Mouse (Mus musculus): ENCODE measurements around the gene Cers2. TPM values are rescaled to one million over a fixed set of nuclear protein-coding genes. Genes with fewer than 3 reads are reported as not detected.
A peak's percentile ranks its signal among the peaks of the same experiment; 100 is the strongest.

The Cers2 gene
- polyA plus RNA-seq, 1 experiment from 2014 or later, result 209 TPM

DNA sequence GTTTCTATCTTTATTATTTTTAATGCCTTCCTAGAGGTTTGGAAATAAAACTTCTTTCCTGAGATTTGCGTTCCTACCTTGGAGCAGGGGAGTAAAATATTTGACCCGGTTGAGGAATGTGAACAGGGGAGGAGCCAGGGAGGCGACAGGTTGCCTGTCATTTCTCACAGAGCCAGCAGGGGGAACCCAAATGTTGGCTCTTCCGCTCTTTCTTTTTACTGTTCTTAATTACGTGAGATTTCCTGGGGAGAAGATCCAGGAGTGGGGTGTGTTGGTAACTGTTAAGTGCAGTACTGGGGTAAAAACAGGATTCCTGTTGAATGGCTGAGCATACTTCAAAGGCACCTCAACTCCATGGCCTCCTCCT is 18.5 kb upstream of the Cers2 start:
- ATAC-seq (ENCODE audit: low FRiP score, low TSS enrichment), result peak; percentile 41; the same call in 1 of the 2 replicates
- no peaks in the 10 kb centered on the region for H3K9me3 ChIP-seq (ENCODE audit: low read length)
- no peaks in the 10 kb centered on the region for H3K27me3 ChIP-seq (ENCODE audit: insufficient read depth, low read length)
- no peak overlapping the region for H3K4me3 ChIP-seq (ENCODE audit: low read length)
- peaks cover 29% of the 10 kb centered on the region for H3K36me3 ChIP-seq (ENCODE audit: insufficient read depth, low read length)
- peaks cover 11% of the 10 kb centered on the region for H3K4me1 ChIP-seq (ENCODE audit: insufficient read depth, low read length)
- WGBS, result 13% methylated on average over 5 of the region's 5 CpGs
- H3K9ac ChIP-seq (replicated peaks; ENCODE audit: low read length), result 0 out of 2 replicates have a peak overlapping the region, but pooled peaks have one; percentile 27
- H3K27ac ChIP-seq (ENCODE audit: low read length), result peak overlapping the region; percentile 35; the same call in 1 of the 2 replicates
- no peak overlapping the region for H3K4me2 ChIP-seq (replicated peaks; ENCODE audit: low read depth, low read length)

DNA sequence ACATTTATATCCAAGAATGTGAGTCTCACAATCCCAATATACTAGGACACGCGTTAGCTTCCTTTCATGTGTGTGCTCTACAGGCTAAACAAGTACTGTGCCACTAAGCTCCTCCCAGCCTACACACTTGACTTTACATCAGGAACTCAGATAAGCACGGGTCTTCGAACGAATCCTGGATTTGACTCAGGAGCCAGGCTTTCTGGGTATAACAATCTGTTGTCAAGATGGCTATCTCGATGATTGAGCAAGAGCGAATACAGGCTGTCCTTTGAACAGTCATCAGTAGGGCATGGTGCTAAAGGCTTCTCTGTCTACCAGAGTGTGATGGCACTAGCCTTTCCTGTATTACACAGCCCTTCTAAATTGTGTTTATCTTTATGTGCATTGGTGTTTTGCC is 16.6 kb upstream of the Cers2 start:
- 82% methylated on average over 7 of the region's 7 CpGs for WGBS
- no peak for ATAC-seq (ENCODE audit: low FRiP score, low TSS enrichment)
- Histone ChIP-seq H3K9me3 (ENCODE audit: low read length) (no peaks in the 10 kb centered on the region), H3K36me3 (ENCODE audit: insufficient read depth, low read length) (peaks cover 25% of the 10 kb centered on the region), H3K4me3 (ENCODE audit: low read length) (no peak overlapping the region), H3K4me2 (replicated peaks; ENCODE audit: low read depth, low read length) (no peak overlapping the region), H3K27ac (ENCODE audit: low read length) (no peak overlapping the region), H3K27me3 (ENCODE audit: insufficient read depth, low read length) (no peaks in the 10 kb centered on the region), H3K4me1 (ENCODE audit: insufficient read depth, low read length) (peaks cover 11% of the 10 kb centered on the region), H3K9ac (replicated peaks; ENCODE audit: low read length) (no peak overlapping the region)

DNA sequence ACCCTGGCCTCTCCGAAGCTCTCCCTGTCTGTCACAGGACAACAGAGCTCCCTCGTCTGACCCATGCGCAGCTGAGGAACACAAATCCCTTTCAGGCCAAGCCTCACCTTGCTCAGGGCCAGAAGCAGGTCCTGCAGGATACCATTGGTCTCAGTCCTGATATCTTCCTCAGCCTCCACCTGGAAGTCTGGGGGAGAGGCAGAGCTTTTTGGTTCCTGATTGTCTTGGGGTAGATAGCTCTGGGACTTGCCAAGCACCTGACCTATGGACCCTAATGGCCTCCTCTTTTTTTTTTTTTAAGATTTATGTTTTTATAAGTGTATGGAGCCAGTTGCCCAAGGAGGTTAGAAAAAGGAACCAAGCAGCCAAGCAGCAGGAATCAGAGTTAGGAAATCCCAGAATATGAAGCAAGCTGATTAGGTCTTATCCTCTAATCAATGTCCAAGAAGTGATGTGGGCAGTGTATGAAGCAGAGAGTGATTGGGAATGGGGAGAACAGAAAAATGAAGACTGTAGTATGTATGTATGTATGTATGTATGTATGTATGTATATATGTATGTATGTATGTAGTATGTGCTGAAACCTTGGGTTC is 13.3 kb upstream of the Cers2 start:
- no peak overlapping the region for H3K27ac ChIP-seq (ENCODE audit: low read length)
- H3K4me3 ChIP-seq (ENCODE audit: low read length), result no peak overlapping the region
- 85% methylated on average over 3 of the region's 3 CpGs for WGBS
- H3K36me3 ChIP-seq (ENCODE audit: insufficient read depth, low read length), result peaks cover 4% of the 10 kb centered on the region; the same call in 1 of the 2 replicates
- ATAC-seq (ENCODE audit: low FRiP score, low TSS enrichment), result no peak
- no peaks in the 10 kb centered on the region; the same call in 1 of the 2 replicates for H3K4me1 ChIP-seq (ENCODE audit: insufficient read depth, low read length)
- H3K9me3 ChIP-seq (ENCODE audit: low read length), result no peaks in the 10 kb centered on the region
- H3K27me3 ChIP-seq (ENCODE audit: insufficient read depth, low read length), result no peaks in the 10 kb centered on the region
- H3K4me2 ChIP-seq (replicated peaks; ENCODE audit: low read depth, low read length), result no peak overlapping the region
- no peak overlapping the region for H3K9ac ChIP-seq (replicated peaks; ENCODE audit: low read length)

DNA sequence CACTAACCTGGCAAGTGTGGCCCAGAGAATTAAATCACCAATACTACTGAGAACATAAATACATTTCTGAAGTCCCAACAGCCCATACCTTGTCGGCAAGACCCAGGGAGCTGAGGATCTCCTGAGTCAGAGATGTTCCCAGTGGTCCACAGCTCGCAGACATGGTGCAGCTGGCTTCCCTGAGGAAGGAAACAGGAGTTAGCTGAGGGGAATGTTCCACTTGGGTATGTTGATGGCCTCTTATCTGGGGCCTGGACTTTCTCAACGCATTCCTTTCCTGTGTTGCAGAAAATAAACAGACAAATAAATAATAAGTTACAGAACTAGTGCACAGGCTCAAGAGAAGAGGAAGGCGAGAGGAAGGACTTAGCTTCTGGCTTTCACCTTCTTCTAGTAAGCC is 8.3 kb upstream of the Cers2 start:
- H3K4me2 ChIP-seq (replicated peaks; ENCODE audit: low read depth, low read length), result no peak overlapping the region; the same call in 1 of the 2 replicates
- no peaks in the 10 kb centered on the region for H3K9me3 ChIP-seq (ENCODE audit: low read length)
- H3K4me3 ChIP-seq (ENCODE audit: low read length), result no peak overlapping the region
- peak overlapping the region; percentile 63; the same call in 1 of the 2 replicates for H3K27ac ChIP-seq (ENCODE audit: low read length)
- no peaks in the 10 kb centered on the region for H3K27me3 ChIP-seq (ENCODE audit: insufficient read depth, low read length)
- H3K36me3 ChIP-seq (ENCODE audit: insufficient read depth, low read length), result no peaks in the 10 kb centered on the region
- ATAC-seq (ENCODE audit: low FRiP score, low TSS enrichment), result no peak
- H3K4me1 ChIP-seq (ENCODE audit: insufficient read depth, low read length), result peaks cover 6% of the 10 kb centered on the region
- 73% methylated on average over 4 of the region's 4 CpGs for WGBS
- no peak overlapping the region for H3K9ac ChIP-seq (replicated peaks; ENCODE audit: low read length)

DNA sequence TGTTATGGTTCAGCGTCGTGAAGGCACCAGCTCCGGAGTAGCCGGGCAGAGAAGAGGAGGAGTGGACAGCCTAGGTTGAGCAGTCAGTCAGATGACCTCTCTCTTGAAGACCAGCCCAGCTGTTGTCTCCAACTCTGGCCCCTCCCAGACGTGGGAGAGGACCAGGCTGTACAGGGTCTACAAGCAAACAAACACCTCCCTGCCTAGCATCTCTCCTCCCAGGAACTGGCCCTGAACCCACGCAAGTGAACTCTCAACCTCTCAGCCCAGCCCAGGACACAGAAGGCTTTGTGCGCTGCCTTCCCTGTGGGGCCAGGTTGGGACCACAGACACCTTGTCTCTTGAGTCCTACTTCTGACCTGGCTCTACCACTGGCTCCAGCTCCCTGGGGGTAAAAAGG is 7.5 kb upstream of the Cers2 start, which contains the start of gene Anxa9:
Gene Anxa9 (minus strand): TSS at position 77 of the 400 bp plus-strand sequence.
- H3K9ac ChIP-seq (replicated peaks; ENCODE audit: low read length), result peak within 1 kb of the TSS; percentile 19; the same call in 1 of the 2 replicates
- H3K36me3 ChIP-seq (ENCODE audit: insufficient read depth, low read length), result no peaks in the 10 kb centered on the region
- H3K4me2 ChIP-seq (replicated peaks; ENCODE audit: low read depth, low read length), result peak within 1 kb of the TSS; percentile 24; the same call in 1 of the 2 replicates
- no peak within 1 kb of the TSS for H3K4me3 ChIP-seq (ENCODE audit: low read length)
- peak within 1 kb of the TSS; percentile 67 for H3K27ac ChIP-seq (ENCODE audit: low read length)
- 40% methylated on average over 7 of the region's 7 CpGs for WGBS
- no peaks in the 10 kb centered on the region for H3K27me3 ChIP-seq (ENCODE audit: insufficient read depth, low read length)
- peak; percentile 65 for ATAC-seq (ENCODE audit: low FRiP score, low TSS enrichment)
- no peaks in the 10 kb centered on the region for H3K9me3 ChIP-seq (ENCODE audit: low read length)
- H3K4me1 ChIP-seq (ENCODE audit: insufficient read depth, low read length), result peaks cover 6% of the 10 kb centered on the region

DNA sequence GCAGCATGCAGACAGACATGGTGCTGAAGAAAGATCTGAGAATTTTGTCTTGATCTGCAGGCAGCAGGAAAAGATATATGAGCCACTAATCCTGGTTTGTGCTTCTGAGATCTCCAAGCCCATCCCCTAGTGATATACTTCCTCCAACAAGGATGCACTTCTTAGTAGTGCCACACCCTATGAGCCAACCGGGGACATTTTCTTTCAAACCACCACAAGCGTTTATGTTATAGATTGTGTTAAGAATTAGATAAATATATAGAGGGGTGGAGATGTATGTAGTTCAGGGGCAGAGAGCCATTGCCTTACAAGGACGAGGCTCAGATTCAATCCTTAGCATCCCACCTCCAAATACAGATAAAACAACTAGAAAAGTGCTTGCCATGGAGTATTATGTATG is 4.1 kb upstream of the Cers2 start:
- peaks cover 16% of the 10 kb centered on the region for H3K4me1 ChIP-seq (ENCODE audit: insufficient read depth, low read length)
- H3K27ac ChIP-seq (ENCODE audit: low read length), result no peak overlapping the region
- H3K27me3 ChIP-seq (ENCODE audit: insufficient read depth, low read length), result no peaks in the 10 kb centered on the region
- WGBS, result 63% methylated on average over 3 of the region's 3 CpGs
- no peak overlapping the region for H3K9ac ChIP-seq (replicated peaks; ENCODE audit: low read length)
- no peak overlapping the region for H3K4me3 ChIP-seq (ENCODE audit: low read length)
- no peak for ATAC-seq (ENCODE audit: low FRiP score, low TSS enrichment)
- H3K36me3 ChIP-seq (ENCODE audit: insufficient read depth, low read length), result no peaks in the 10 kb centered on the region
- no peak overlapping the region for H3K4me2 ChIP-seq (replicated peaks; ENCODE audit: low read depth, low read length)
- H3K9me3 ChIP-seq (ENCODE audit: low read length), result no peaks in the 10 kb centered on the region

DNA sequence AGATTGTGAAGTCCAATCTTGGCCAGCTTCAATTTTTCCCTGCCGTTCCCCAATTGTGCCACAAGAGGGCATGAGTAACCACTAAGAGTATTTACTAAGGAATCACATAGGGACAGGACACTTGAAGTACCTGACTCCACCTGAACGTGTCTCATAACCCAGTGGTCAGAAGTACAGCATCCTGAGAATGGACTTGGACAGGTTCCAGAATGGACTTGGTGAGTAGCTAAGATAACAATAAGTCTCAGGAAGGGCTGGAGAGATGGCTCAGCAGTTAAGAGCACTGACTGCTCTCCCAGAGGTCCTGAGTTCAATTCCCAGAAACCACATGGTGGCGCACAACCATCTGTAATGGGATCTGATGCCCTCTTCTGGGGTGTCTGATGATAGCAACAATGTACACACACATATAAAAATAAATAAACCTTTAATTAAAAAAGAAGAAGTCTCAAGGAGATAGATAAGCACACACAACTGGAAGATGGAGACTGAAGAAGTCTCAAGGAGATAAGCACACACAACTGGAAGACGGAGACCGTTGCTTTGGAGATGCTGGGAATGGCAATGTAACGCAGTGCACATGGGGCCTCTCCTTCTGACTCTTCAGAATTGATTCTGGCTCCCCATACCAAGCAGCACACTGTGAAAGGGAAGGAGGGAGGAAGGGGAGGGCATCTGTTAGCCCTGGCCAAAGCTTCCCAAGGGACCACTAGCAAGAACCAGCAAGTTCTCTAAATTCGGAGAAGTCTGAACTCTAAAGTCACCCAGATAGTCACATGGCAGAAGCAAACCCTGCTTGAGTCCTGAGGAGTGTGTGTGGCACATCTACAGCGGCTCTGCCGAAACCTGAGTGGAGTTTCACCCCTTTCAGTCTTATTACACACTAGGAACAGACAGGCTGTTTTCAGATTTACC is 3.4 kb upstream of the Cers2 start:
- Histone ChIP-seq H3K4me2 (replicated peaks; ENCODE audit: low read depth, low read length) (no peak overlapping the region), H3K4me1 (ENCODE audit: insufficient read depth, low read length) (peaks cover 21% of the 10 kb centered on the region), H3K36me3 (ENCODE audit: insufficient read depth, low read length) (no peaks in the 10 kb centered on the region), H3K27me3 (ENCODE audit: insufficient read depth, low read length) (no peaks in the 10 kb centered on the region), H3K4me3 (ENCODE audit: low read length) (no peak overlapping the region), H3K27ac (ENCODE audit: low read length) (no peak overlapping the region), H3K9ac (replicated peaks; ENCODE audit: low read length) (no peak overlapping the region), H3K9me3 (ENCODE audit: low read length) (no peaks in the 10 kb centered on the region)
- no peak for ATAC-seq (ENCODE audit: low FRiP score, low TSS enrichment)
- 68% methylated on average over 9 of the region's 9 CpGs for WGBS

DNA sequence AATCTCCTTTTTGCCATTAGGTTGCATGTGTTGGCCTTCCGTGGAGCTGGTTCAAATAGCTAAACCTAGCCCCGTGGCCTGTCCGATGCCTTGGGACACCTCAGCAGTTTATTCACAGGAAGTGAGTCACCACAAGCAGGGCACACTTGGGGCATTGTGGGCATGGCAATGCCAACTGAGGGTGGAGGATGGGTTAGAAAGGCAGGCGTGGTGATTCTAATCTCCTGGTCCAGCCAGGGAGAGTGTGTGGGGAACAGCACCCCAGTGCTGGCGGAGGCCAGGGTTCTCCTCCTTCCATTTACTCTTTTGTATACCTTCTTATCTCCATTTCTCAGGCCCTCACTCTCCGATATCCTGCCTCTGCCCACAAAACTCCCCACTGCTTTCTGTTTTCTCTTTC is 2.0 kb upstream of the Cers2 start:
- no peak overlapping the region for H3K27ac ChIP-seq (ENCODE audit: low read length)
- peaks cover 28% of the 10 kb centered on the region for H3K4me1 ChIP-seq (ENCODE audit: insufficient read depth, low read length)
- no peaks in the 10 kb centered on the region for H3K27me3 ChIP-seq (ENCODE audit: insufficient read depth, low read length)
- no peak overlapping the region for H3K4me2 ChIP-seq (replicated peaks; ENCODE audit: low read depth, low read length)
- H3K9ac ChIP-seq (replicated peaks; ENCODE audit: low read length), result 0 out of 2 replicates have a peak overlapping the region, but pooled peaks have one; percentile 31
- H3K4me3 ChIP-seq (ENCODE audit: low read length), result no peak overlapping the region
- no peaks in the 10 kb centered on the region for H3K36me3 ChIP-seq (ENCODE audit: insufficient read depth, low read length)
- 76% methylated on average over 6 of the region's 6 CpGs for WGBS
- no peak for ATAC-seq (ENCODE audit: low FRiP score, low TSS enrichment)
- no peaks in the 10 kb centered on the region for H3K9me3 ChIP-seq (ENCODE audit: low read length)

DNA sequence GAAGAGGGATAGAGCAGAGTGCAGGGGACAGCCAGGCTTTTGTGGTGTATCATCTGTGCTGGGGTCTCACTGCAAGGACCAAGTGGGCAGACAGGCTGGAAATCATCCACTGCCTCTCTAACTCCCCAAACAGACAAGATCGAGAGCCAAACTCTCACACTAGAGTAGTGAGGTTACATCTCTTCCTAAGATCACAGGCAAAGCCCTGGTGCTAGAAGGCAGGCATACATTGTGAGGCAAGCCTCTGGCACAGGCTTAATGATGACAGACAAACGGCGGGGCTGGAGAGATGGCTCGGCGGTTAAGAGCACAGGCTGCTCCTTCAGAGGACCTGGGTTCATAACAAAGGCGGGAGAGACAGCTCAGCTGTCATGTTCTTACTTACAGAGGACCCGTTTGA is 1.1 kb upstream of the Cers2 start:
- Histone ChIP-seq H3K36me3 (ENCODE audit: insufficient read depth, low read length) (no peaks in the 10 kb centered on the region), H3K4me3 (ENCODE audit: low read length) (no peak overlapping the region), H3K27me3 (ENCODE audit: insufficient read depth, low read length) (no peaks in the 10 kb centered on the region), H3K9ac (replicated peaks; ENCODE audit: low read length) (no peak overlapping the region), H3K4me2 (replicated peaks; ENCODE audit: low read depth, low read length) (no peak overlapping the region), H3K4me1 (ENCODE audit: insufficient read depth, low read length) (peaks cover 34% of the 10 kb centered on the region), H3K27ac (ENCODE audit: low read length) (no peak overlapping the region), H3K9me3 (ENCODE audit: low read length) (no peaks in the 10 kb centered on the region)
- no peak for ATAC-seq (ENCODE audit: low FRiP score, low TSS enrichment)
- WGBS, result 57% methylated on average over 7 of the region's 7 CpGs

DNA sequence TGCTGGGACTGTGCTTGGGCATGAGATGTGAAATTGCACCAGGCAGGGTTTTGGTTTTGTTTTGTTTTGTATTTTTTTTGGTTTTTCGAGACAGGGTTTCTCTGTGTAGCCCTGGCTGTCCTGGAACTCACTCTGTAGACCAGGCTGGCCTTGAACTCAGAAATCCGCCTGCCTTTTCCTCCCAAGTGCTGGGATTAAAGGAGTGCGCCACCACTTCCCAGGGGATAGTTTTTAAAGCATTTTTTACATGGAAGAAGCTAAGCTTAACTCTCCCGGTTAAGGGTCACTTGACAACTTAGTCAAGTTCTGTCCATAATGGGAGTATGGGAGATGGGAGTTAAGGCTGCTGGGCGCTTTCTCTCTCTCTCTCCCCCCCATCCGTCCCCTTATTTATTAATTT is 516 bp upstream of the Cers2 start:
- WGBS, result 65% methylated on average over 6 of the region's 6 CpGs
- no peaks in the 10 kb centered on the region for H3K9me3 ChIP-seq (ENCODE audit: low read length)
- no peak overlapping the region for H3K4me3 ChIP-seq (ENCODE audit: low read length)
- no peak for ATAC-seq (ENCODE audit: low FRiP score, low TSS enrichment)
- peaks cover 40% of the 10 kb centered on the region for H3K4me1 ChIP-seq (ENCODE audit: insufficient read depth, low read length)
- H3K9ac ChIP-seq (replicated peaks; ENCODE audit: low read length), result no peak overlapping the region; the same call in 1 of the 2 replicates
- no peak overlapping the region for H3K27ac ChIP-seq (ENCODE audit: low read length)
- H3K36me3 ChIP-seq (ENCODE audit: insufficient read depth, low read length), result no peaks in the 10 kb centered on the region
- no peaks in the 10 kb centered on the region for H3K27me3 ChIP-seq (ENCODE audit: insufficient read depth, low read length)
- H3K4me2 ChIP-seq (replicated peaks; ENCODE audit: low read depth, low read length), result peak overlapping the region; percentile 72
